Mouse (Mus musculus): ENCODE data around the gene Psenen.

Psenen gene

GRCm38 (mm10) chr7:30518325-30518724 is 45.1 kb downstream of the Psenen start:
- no peak for DNase-seq (ENCODE audit: extremely low spot score, low spot score)

GRCm38 (mm10) chr7:30515003-30515760 is 48.2 kb downstream of the Psenen start:
- no peak for DNase-seq (ENCODE audit: extremely low spot score, low spot score)

Measured in neural tube, embryonic 10.5 days (tissue).